In the genomic region with DNA sequence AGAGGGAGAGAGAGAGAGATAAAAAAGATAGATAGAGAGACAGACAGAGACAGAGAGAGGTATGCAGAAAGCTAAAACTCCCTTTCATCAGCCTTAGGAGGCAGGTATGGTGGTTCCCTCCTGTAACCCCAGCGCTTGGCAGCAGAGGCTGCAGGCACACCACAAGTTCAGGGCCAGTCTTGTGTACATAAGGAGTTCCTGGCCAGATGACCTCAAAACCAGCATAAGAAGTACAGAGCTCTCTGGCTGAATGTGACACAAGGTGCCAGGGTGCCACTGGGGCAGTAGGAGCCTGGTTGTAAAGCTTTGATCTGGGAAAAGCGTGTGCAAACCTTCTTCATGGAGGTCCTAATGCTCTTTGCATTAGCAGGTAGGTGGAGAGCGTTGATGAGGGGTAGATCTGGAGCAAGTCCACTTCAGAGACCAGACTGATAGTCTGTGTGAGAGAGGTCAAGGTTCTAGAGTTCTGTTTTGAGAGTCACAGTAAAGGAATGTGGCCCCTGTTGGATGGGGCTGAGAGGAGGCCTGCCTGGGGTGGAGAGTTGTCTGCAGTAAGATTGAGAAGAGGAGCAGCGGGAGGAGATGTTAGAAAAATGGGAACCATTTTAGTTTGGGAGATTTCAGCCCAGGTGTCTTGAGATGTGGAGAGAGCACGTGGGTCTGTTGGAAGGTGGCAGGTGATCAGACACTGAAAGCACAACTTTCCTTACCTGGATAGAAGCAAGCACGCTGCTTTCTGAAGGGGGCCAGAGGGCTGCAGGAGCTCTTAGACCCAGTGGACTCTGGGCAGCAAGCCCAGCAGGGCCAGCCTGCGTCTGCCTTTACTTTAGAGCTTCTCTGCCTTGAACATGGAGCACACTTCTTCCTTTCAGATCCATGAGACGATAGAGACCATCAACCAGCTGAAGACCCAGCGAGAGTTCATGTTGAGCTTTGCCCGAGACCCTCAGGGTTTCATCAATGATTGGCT, we compare ENCODE assay signal across 13 mouse cellular contexts. TPM values are rescaled to one million over a fixed set of nuclear protein-coding genes. Genes with fewer than 3 reads are reported as not detected.
"Had no signal": no experiment of that assay in that cellular context is flagged by ENCODE, and none has a peak within 500 bp of the region (broad histone marks: within the 10 kb centered on the region; RNA-seq: fewer than 3 reads in every experiment).

No protein-coding gene starts in this region.

- DNase-seq: kidney, adult 9 months; kidney, postnatal 10 days; kidney, postnatal 4 days; thymus, adult 18-20 months; thymus, postnatal 14 days had no signal

- H3K4me2 ChIP-seq: midbrain, embryonic 13.5 days had no signal

- H3K4me3 ChIP-seq: left cerebral cortex, adult 2 months; limb, embryonic 10.5 days; midbrain, embryonic 13.5 days had no signal

- H3K9me3 ChIP-seq: limb, embryonic 10.5 days; midbrain, embryonic 13.5 days had no signal

- H3K9ac ChIP-seq: midbrain, embryonic 13.5 days had no signal

- H3K27me3 ChIP-seq: midbrain, embryonic 13.5 days had no signal

- ATAC-seq: intestine, postnatal 0 days; midbrain, embryonic 13.5 days had no signal

- H3K27ac ChIP-seq: left cerebral cortex, adult 2 months; limb, embryonic 10.5 days; midbrain, embryonic 13.5 days had no signal

RNA-seq across cellular contexts. Expression of a gene that starts 5.2 kb away (rescaled TPM):
- total RNA-seq: midbrain, postnatal 0 days; neutrophil, adult 5-6 weeks had no signal
- polyA plus RNA-seq: limb, embryonic 10.5 days; liver, embryonic 16.5 days; lung, embryonic 16.5 days; midbrain, embryonic 13.5 days; midbrain, postnatal 0 days had no signal

RNA-seq across cellular contexts. Expression of a gene that starts 6.8 kb away (rescaled TPM):
- total RNA-seq: neutrophil, adult 5-6 weeks had no signal
